Mouse (Mus musculus) heart, postnatal 10 days (tissue): ENCODE measurements around the gene Atf2. TPM values are rescaled to one million over a fixed set of nuclear protein-coding genes. Genes with fewer than 3 reads are reported as not detected.
A peak's percentile ranks its signal among the peaks of the same experiment; 100 is the strongest.
"Not testable (repeated sequence)": the region's sequence is repeated elsewhere in the genome, so short reads cannot be mapped to it uniquely, and the experiment has no call there.

Source experiments
- DNase-seq, 2 experiments: peaks; one replicate each; pipeline ENCODE4 v3.0.0; 2021
- intact Hi-C: fragments of 180-260 bp; cut with DNase I; formaldehyde crosslinking; loops from one replicate; pipeline ENCODE4 v1.15.1; 2025
- total RNA-seq, 2 experiments: library from RNA; stranded (reverse); gene quantifications; 2 replicates each; pipeline ENCODE4 v1.2.3; 2021

Gene Atf2
- 10 to 100 TPM; 43.8 to 47.0 TPM for total RNA-seq

- intact Hi-C loops = loop anchor here (2.0 to 5.0 kb wide), 2 partner anchors 18 to 1130 kb away; partner anchors contain the start of gene Atp5g3
- peak; percentile 99 for DNase-seq
Measured at GRCm38 (mm10) chr2:73892464-73893296, at the start of gene Atf2. Gene Atf2 (minus strand): TSS chr2:73892639.

GRCm38 (mm10) chr2:73941281-73941680 is 48.8 kb upstream of the Atf2 start:
- intact Hi-C loops = no loop called here
- DNase-seq = no peak

- intact Hi-C loops = no loop called here
Measured at GRCm38 (mm10) chr2:73940471-73940870, 48.0 kb upstream of the Atf2 start.

GRCm38 (mm10) chr2:73938896-73939295 is 46.5 kb upstream of the Atf2 start:
- intact Hi-C loops = no loop called here
- no peak for DNase-seq

More at GRCm38 (mm10) chr2:73940471-73940870, 48.0 kb upstream of the Atf2 start:
- no peak for DNase-seq

GRCm38 (mm10) chr2:73932676-73933313 is 40.4 kb upstream of the Atf2 start:
- DNase-seq = no peak
- intact Hi-C loops = no loop called here

GRCm38 (mm10) chr2:73927711-73928110 is 35.3 kb upstream of the Atf2 start:
- DNase-seq = no peak
- intact Hi-C loops = no loop called here

GRCm38 (mm10) chr2:73925539-73925938 is 33.1 kb upstream of the Atf2 start:
- DNase-seq = no peak
- intact Hi-C loops = no loop called here

GRCm38 (mm10) chr2:73925089-73925488 is 32.6 kb upstream of the Atf2 start:
- peak; percentile 59 to 70 for DNase-seq
- intact Hi-C loops = no loop called here

- intact Hi-C loops = no loop called here
- DNase-seq = peak in 1 of 2 experiments; percentile 10
Measured at GRCm38 (mm10) chr2:73919642-73920041, 27.2 kb upstream of the Atf2 start.

- no peak for DNase-seq
- intact Hi-C loops = no loop called here
Measured at GRCm38 (mm10) chr2:73912264-73912663, 19.8 kb upstream of the Atf2 start.

GRCm38 (mm10) chr2:73911175-73911700 is 18.8 kb upstream of the Atf2 start, which contains the start of gene Atp5g3:
Gene Atp5g3 (minus strand): TSS chr2:73911326.
- intact Hi-C loops = loop anchor here (2.0 kb wide), 1 partner anchor 18 kb away; the partner anchor contains the start of gene Atf2
- peak; percentile 95 for DNase-seq

GRCm38 (mm10) chr2:73910571-73911174 is 18.2 kb upstream of the Atf2 start:
- peak; percentile 72 to 80 for DNase-seq
- intact Hi-C loops = loop anchor here (2.0 kb wide), 1 partner anchor 18 kb away; the partner anchor contains the start of gene Atf2

- no peak for DNase-seq
- intact Hi-C loops = no loop called here
Measured at GRCm38 (mm10) chr2:73909116-73909515, 16.7 kb upstream of the Atf2 start.

GRCm38 (mm10) chr2:73904679-73905078 is 12.2 kb upstream of the Atf2 start:
- intact Hi-C loops, DNase-seq: not testable (repeated sequence)

- intact Hi-C loops = no loop called here
- no peak for DNase-seq
Measured at GRCm38 (mm10) chr2:73903536-73903935, 11.1 kb upstream of the Atf2 start.

- intact Hi-C loops = not testable (repeated sequence)
Measured at GRCm38 (mm10) chr2:73902328-73902727, 9.9 kb upstream of the Atf2 start.

GRCm38 (mm10) chr2:73901169-73901568 is 8.7 kb upstream of the Atf2 start:
- DNase-seq = no peak
- intact Hi-C loops = no loop called here

More at GRCm38 (mm10) chr2:73902328-73902727, 9.9 kb upstream of the Atf2 start:
- not testable (repeated sequence) for DNase-seq

- intact Hi-C loops = no loop called here
- DNase-seq = no peak
Measured at GRCm38 (mm10) chr2:73900364-73900763, 7.9 kb upstream of the Atf2 start.

- DNase-seq, intact Hi-C loops: not testable (repeated sequence)
Measured at GRCm38 (mm10) chr2:73896919-73897318, 4.5 kb upstream of the Atf2 start.

- intact Hi-C loops = loop anchor here (2.0 to 5.0 kb wide), 2 partner anchors 17 to 1129 kb away; partner anchors contain the start of gene Atp5g3
- DNase-seq = no peak
Measured at GRCm38 (mm10) chr2:73893473-73894270, 1.2 kb upstream of the Atf2 start.
